Comparison of ENCODE assay signal across 9 mouse cellular contexts in the genomic region with DNA sequence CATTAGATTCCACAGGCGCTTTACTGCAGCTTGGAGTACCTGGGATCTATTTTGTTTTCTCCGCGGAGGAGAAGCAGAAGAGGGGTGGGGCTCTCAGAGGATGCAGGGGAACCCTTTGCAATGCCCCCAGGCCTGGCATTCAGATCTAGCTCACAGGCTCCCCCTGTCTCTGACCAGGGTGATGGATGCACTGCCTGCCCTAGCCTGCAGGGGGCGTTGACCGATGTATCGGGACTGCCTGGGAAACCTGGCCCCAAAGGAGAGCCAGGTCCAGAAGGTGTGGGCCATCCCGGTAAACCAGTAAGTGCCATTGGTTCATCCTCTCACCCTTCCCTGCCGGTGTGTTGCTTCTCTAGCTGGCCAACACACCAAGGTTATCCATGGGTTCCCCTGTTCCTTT. TPM values are rescaled to one million over a fixed set of nuclear protein-coding genes. Genes with fewer than 3 reads are reported as not detected.
DNase-seq lines count a peak whose midpoint lies in the region; ATAC-seq and TF ChIP-seq lines count a peak whose summit lies in the region.
"Had no signal": no experiment of that assay in that cellular context is flagged by ENCODE, and none has a peak within 500 bp of the region (broad histone marks: within the 10 kb centered on the region; RNA-seq: fewer than 3 reads in every experiment).

No protein-coding gene starts in this region.

- H3K27ac ChIP-seq in liver, adult 2 months (replicated peaks; ENCODE audit: insufficient read depth, low read depth, low read length): no peak overlapping the region
- H3K27ac ChIP-seq in liver, embryonic 12.5 days: no peak overlapping the region

- intact Hi-C loops in heart, postnatal 10 days (cut with DNase I): no loop called here

- peak; percentile 48 to 76 for DNase-seq in adrenal gland, adult (ENCODE audit: inconsistent age in 2 of 2, low spot score in 1 of 2)
- no peak for DNase-seq in adrenal gland, adult 8-10 months
- DNase-seq in liver, adult 2 months (ENCODE audit: extremely low read depth, low read depth, low spot score): peak; percentile 8
- peak; percentile 31 for DNase-seq in embryo, embryonic 9.5 days (ENCODE audit: extremely low spot score)
- DNase-seq in lung, postnatal 4 days: peak; percentile 50 to 73
- DNase-seq in frontal cortex, postnatal 14 days (ENCODE audit: low spot score in 2 of 2): no peak
- DNase-seq in heart, postnatal 10 days: no peak

- WGBS in liver, adult 2 months: 24% methylated on average over 8 of the region's 8 CpGs
- 14% methylated on average over 8 of the region's 8 CpGs for WGBS in liver, embryonic 12.5 days (ENCODE audit: insufficient replicate concordance)

- H3K9ac ChIP-seq in liver, adult 2 months (ENCODE audit: low read depth, low read length): no peak overlapping the region
- no peak overlapping the region for H3K9ac ChIP-seq in liver, embryonic 12.5 days

- TF ChIP-seq POLR2A in liver, adult 2 months (IDR thresholded peaks at IDR 0.05; ENCODE audit: extremely low read depth, insufficient read depth, low read length): no peak

- H3K27me3 ChIP-seq in liver, adult 2 months (ENCODE audit: control insufficient read depth, insufficient read depth, low read length): no peaks in the 10 kb centered on the region
- peaks cover 8% of the 10 kb centered on the region; the same call in 1 of the 2 replicates for H3K27me3 ChIP-seq in liver, embryonic 12.5 days (replicated peaks)

- peak; percentile 76 for TF ChIP-seq CTCF in liver, adult 2 months (IDR thresholded peaks at IDR 0.05; ENCODE audit: low read depth, low read length)

- H3K4me2 ChIP-seq in liver, embryonic 12.5 days: no peak overlapping the region

- H3K4me3 ChIP-seq in liver, adult 2 months (ENCODE audit: insufficient read depth, low read depth, low read length): no peak overlapping the region
- no peak overlapping the region for H3K4me3 ChIP-seq in liver, embryonic 12.5 days
- H3K4me3 ChIP-seq: myocyte had no signal

- no peaks in the 10 kb centered on the region for H3K4me1 ChIP-seq in liver, adult 2 months (ENCODE audit: control insufficient read depth, insufficient read depth, low read length)
- no peaks in the 10 kb centered on the region for H3K4me1 ChIP-seq in liver, embryonic 12.5 days

- no peaks in the 10 kb centered on the region for H3K9me3 ChIP-seq in liver, embryonic 12.5 days (replicated peaks)

- no peaks in the 10 kb centered on the region for H3K36me3 ChIP-seq in liver, adult 2 months (ENCODE audit: control insufficient read depth, insufficient read depth, low read length)
- no peaks in the 10 kb centered on the region for H3K36me3 ChIP-seq in liver, embryonic 12.5 days

- no peaks in the 10 kb centered on the region for H3K79me2 ChIP-seq in liver, adult 2 months (ENCODE audit: control insufficient read depth, insufficient read depth, low read length)

- ATAC-seq in liver, embryonic 12.5 days: no peak

RNA-seq across cellular contexts. Expression of a gene that starts 19.2 kb away (rescaled TPM):
- 10 to 100 TPM in 3 of 4 experiments, 1 to 10 TPM in 1; 10.0 to 31.9 (median 19.9) TPM for total RNA-seq in adrenal gland, adult 8-10 months (2022)
- 1.9 and 2.4 TPM in 2 replicates for total RNA-seq in liver, adult 2 months (2014; rRNA removed)
- polyA plus RNA-seq in liver, adult 2 months (2012; rRNA removed): 1.9 and 2.0 TPM in 2 replicates
- 4.2 and 4.9 TPM in 2 replicates for polyA plus RNA-seq in liver, embryonic 12.5 days (2016; fragmentation: Nextera tagmentation; extraction: Ambion mirVana)
- total RNA-seq in heart, postnatal 10 days (2021): 10 to 100 TPM; 24.6 to 25.4 TPM

RNA-seq across cellular contexts. Expression of a gene that starts 35.5 kb away (rescaled TPM):
- total RNA-seq in adrenal gland, adult 8-10 months (2022): 10 to 100 TPM; 81.1 to 93.8 (median 85.9) TPM
- total RNA-seq in liver, adult 2 months (2014; rRNA removed): 23.1 and 30.1 TPM in 2 replicates
- polyA plus RNA-seq in liver, adult 2 months (2012; rRNA removed): 77.2 and 79.8 TPM in 2 replicates
- polyA plus RNA-seq in liver, embryonic 12.5 days (2016; fragmentation: Nextera tagmentation; extraction: Ambion mirVana): 41.9 and 42.5 TPM in 2 replicates
- 10 to 100 TPM; 39.4 to 39.9 TPM for total RNA-seq in heart, postnatal 10 days (2021)

Comparison
In these comparisons a context has a peak if more than half of its experiments do, and no peak if none do; other contexts are left out.
1. DNase-seq: peak in adrenal gland, adult (2 of 2), liver, adult 2 months (single experiment), embryo, embryonic 9.5 days (single experiment) and lung, postnatal 4 days (2 of 2); none in adrenal gland, adult 8-10 months (single experiment), frontal cortex, postnatal 14 days (0 of 2) and heart, postnatal 10 days (0 of 2).